Mouse (Mus musculus) olfactory bulb, adult 2 months (tissue): ENCODE measurements around the gene Ccnd3.
"Not testable (repeated sequence)": the region's sequence is repeated elsewhere in the genome, so short reads cannot be mapped to it uniquely, and the experiment has no call there.

Experiments
- CTCF ChIP-seq: fragments of 200-500 bp; IDR thresholded peaks from 2 replicates; pipeline ENCODE4 v1.5.1; 2012; ENCODE audit warnings: low read depth, mild to moderate bottlenecking, low read length, moderate library complexity; ENCODE audit not compliant: insufficient read depth
- POLR2A ChIP-seq: fragments of 200-500 bp; IDR thresholded peaks from 2 replicates; pipeline ENCODE4 v1.6.1; 2012; ENCODE audit warnings: mild to moderate bottlenecking, low read depth, low read length, moderate library complexity; ENCODE audit not compliant: insufficient read depth

GRCm38 (mm10) chr17:47624572-47624971 is 119.7 kb downstream of the Ccnd3 start:
- not testable (repeated sequence) for TF ChIP-seq CTCF, POLR2A
